Mouse (Mus musculus) fibroblast of lung, adult 2 months (primary cell): ENCODE measurements around the gene Itgal.
"Not testable (repeated sequence)": the region's sequence is repeated elsewhere in the genome, so short reads cannot be mapped to it uniquely, and the experiment has no call there.

ENCODE experiments used
- DNase-seq: peaks from one replicate; pipeline ENCODE4 v3.0.0-alpha.2; 2011; ENCODE audit warnings: low read depth

The Itgal gene

GRCm38 (mm10) chr7:127342888-127343287 lies 46.8 kb downstream of the Itgal start:
- DNase-seq = no peak

- DNase-seq = no peak
Measured at GRCm38 (mm10) chr7:127343351-127344019, 47.4 kb downstream of the Itgal start.

- no peak for DNase-seq
Measured at GRCm38 (mm10) chr7:127344371-127344770, 48.3 kb downstream of the Itgal start.

GRCm38 (mm10) chr7:127345092-127345491 lies 49.0 kb downstream of the Itgal start:
- DNase-seq = no peak

GRCm38 (mm10) chr7:127345512-127346325 lies 49.7 kb downstream of the Itgal start, which contains the start of gene Zfp768:
Zfp768 (minus strand) TSS chr7:127345589.
- DNase-seq = peak; percentile 60

GRCm38 (mm10) chr7:127346676-127347075 lies 50.6 kb downstream of the Itgal start:
- DNase-seq = no peak

- DNase-seq = no peak
Measured at GRCm38 (mm10) chr7:127351230-127352004, 55.4 kb downstream of the Itgal start.

GRCm38 (mm10) chr7:127355796-127356195 lies 59.7 kb downstream of the Itgal start:
- no peak for DNase-seq

GRCm38 (mm10) chr7:127357871-127358270 lies 61.8 kb downstream of the Itgal start:
- DNase-seq = no peak

GRCm38 (mm10) chr7:127358472-127358871 lies 62.4 kb downstream of the Itgal start:
- no peak for DNase-seq

GRCm38 (mm10) chr7:127360265-127360664 lies 64.2 kb downstream of the Itgal start:
- no peak for DNase-seq

- DNase-seq = no peak
Measured at GRCm38 (mm10) chr7:127361449-127361848, 65.4 kb downstream of the Itgal start.

GRCm38 (mm10) chr7:127362418-127362817 lies 66.4 kb downstream of the Itgal start:
- DNase-seq = not testable (repeated sequence)

GRCm38 (mm10) chr7:127363475-127363921 lies 67.4 kb downstream of the Itgal start:
- no peak for DNase-seq

GRCm38 (mm10) chr7:127364166-127364565 lies 68.1 kb downstream of the Itgal start:
- DNase-seq = no peak

GRCm38 (mm10) chr7:127366249-127366648 lies 70.2 kb downstream of the Itgal start:
- DNase-seq = no peak

GRCm38 (mm10) chr7:127371213-127371612 lies 75.2 kb downstream of the Itgal start:
- DNase-seq = no peak

- not testable (repeated sequence) for DNase-seq
Measured at GRCm38 (mm10) chr7:127371870-127372269, 75.8 kb downstream of the Itgal start.

- DNase-seq = peak; percentile 93
Measured at GRCm38 (mm10) chr7:127375271-127376245, 79.5 kb downstream of the Itgal start, which contains the start of gene Zfp747. Zfp747 (minus strand) TSS chr7:127376050.

- no peak for DNase-seq
Measured at GRCm38 (mm10) chr7:127378310-127378921, 82.4 kb downstream of the Itgal start.
